Mouse (Mus musculus) hindbrain, embryonic 11.5 days (tissue): ENCODE measurements at regions not wholly inside any gene's neighbourhood (a gene's known extent, or its start where the extent isn't known, plus 50 kb on each side); places are given as distances from the start of the nearest gene placed in this dataset.

Source experiments
- ATAC-seq: fragments of 200-750 bp; cut with Nextera tagmentation; 2 replicates; pipeline ENCODE4 v1.8.0; 2017; ENCODE audit warnings: mild to moderate bottlenecking, moderate TSS enrichment, moderate library complexity; ENCODE audit not compliant: low FRiP score
- DNase-seq: peaks from one replicate; pipeline ENCODE4 v3.0.0-alpha.2; 2015; ENCODE audit warnings: low spot score
- H3K27ac ChIP-seq: fragments of 300-500 bp; sonication (generic); 2 replicates; pipeline ENCODE4 v1.5.1; 2014; ENCODE audit warnings: mild to moderate bottlenecking, low read depth, low read length
- H3K27me3 ChIP-seq: fragments of 300-500 bp; sonication (generic); 2 replicates; pipeline ENCODE4 v1.6.1; 2014; ENCODE audit warnings: mild to moderate bottlenecking, low read length, moderate library complexity, mixed read lengths; ENCODE audit not compliant: control insufficient read depth, insufficient read depth
- H3K36me3 ChIP-seq: fragments of 300-500 bp; sonication (generic); 2 replicates; pipeline ENCODE4 v1.6.1; 2014; ENCODE audit warnings: mild to moderate bottlenecking, low read length, moderate library complexity, mixed read lengths; ENCODE audit not compliant: control insufficient read depth, insufficient read depth
- H3K4me1 ChIP-seq: fragments of 300-500 bp; sonication (generic); replicated peaks from 2 replicates; pipeline ENCODE4 v1.6.1; 2014; ENCODE audit warnings: low read length, mixed read lengths; ENCODE audit not compliant: control insufficient read depth, insufficient read depth
- H3K4me2 ChIP-seq: fragments of 300-500 bp; sonication (generic); replicated peaks from 2 replicates; pipeline ENCODE4 v1.6.1; 2014; ENCODE audit warnings: mild to moderate bottlenecking, low read depth, low read length
- H3K4me3 ChIP-seq: fragments of 300-500 bp; sonication (generic); 2 replicates; pipeline ENCODE4 v1.5.1; 2014; ENCODE audit warnings: low read depth, low read length
- H3K9ac ChIP-seq: fragments of 300-500 bp; sonication (generic); 2 replicates; pipeline ENCODE4 v1.6.1; 2014; ENCODE audit warnings: low read depth, low read length
- H3K9me3 ChIP-seq: fragments of 300-500 bp; sonication (generic); 2 replicates; pipeline ENCODE4 v1.6.1; 2016; ENCODE audit warnings: low read length; ENCODE audit not compliant: control insufficient read depth
- WGBS: fragments of 180-500 bp; shearing (Covaris S2); extraction: QIAGEN DNeasy Blood & Tissue Kit; methylation state at CpG from one replicate; pipeline ENCODE4 v1.1.7; 2014; 5-methylcytosine and 5-hydroxymethylcytosine counted together

GRCm38 (mm10) chr13:91372130-91372875 is 87.8 kb upstream of the Ssbp2 start:
- Histone ChIP-seq H3K9ac (no peak overlapping the region), H3K27ac (peak overlapping the region; percentile 98), H3K27me3 (no peaks in the 10 kb centered on the region), H3K36me3 (no peaks in the 10 kb centered on the region), H3K4me3 (no peak overlapping the region), H3K4me1 (peaks cover 15% of the 10 kb centered on the region), H3K4me2 (no peak overlapping the region), H3K9me3 (no peaks in the 10 kb centered on the region)
- DNase-seq (no peak), ATAC-seq (no peak)
- WGBS: 67% methylated on average over 11 of the region's 11 CpGs

DNA sequence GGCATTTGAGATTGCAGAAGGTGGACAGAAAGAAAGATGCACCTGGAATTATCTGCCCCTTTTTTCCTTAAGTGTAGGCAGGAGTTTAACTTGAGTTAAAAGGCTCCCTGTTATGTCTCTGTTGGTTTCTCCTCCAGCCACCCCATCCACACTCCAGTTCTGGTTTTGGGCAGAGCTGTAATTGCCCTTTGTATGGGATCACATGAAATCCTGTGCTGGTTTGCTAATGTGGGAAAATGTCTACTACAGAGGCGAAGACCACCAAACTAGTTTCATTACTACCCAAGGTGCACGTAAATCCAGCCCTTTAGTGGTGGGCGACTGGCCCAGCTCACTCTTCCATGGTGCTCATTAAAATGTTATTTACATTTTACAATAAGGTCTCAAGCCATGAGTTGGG is 85.9 kb upstream of the Ssbp2 start:
- ATAC-seq: no peak
- 15% methylated on average over 3 of the region's 3 CpGs for WGBS
- peak overlapping the region; percentile 55; the same call in 1 of the 2 replicates for H3K27ac ChIP-seq
- no peaks in the 10 kb centered on the region for H3K36me3 ChIP-seq
- H3K27me3 ChIP-seq: no peaks in the 10 kb centered on the region
- H3K4me1 ChIP-seq: peaks cover 15% of the 10 kb centered on the region
- no peak overlapping the region for H3K4me3 ChIP-seq
- H3K4me2 ChIP-seq: no peak overlapping the region
- peak; percentile 76 for DNase-seq
- H3K9ac ChIP-seq: no peak overlapping the region
- H3K9me3 ChIP-seq: no peaks in the 10 kb centered on the region

GRCm38 (mm10) chr13:91376556-91376955 is 83.5 kb upstream of the Ssbp2 start:
- peaks cover 12% of the 10 kb centered on the region for H3K4me1 ChIP-seq
- no peaks in the 10 kb centered on the region for H3K27me3 ChIP-seq
- H3K9me3 ChIP-seq: no peaks in the 10 kb centered on the region
- no peak overlapping the region for H3K9ac ChIP-seq
- 95% methylated on average over 3 of the region's 3 CpGs for WGBS
- no peak overlapping the region for H3K4me2 ChIP-seq
- no peaks in the 10 kb centered on the region for H3K36me3 ChIP-seq
- H3K27ac ChIP-seq: no peak overlapping the region
- no peak overlapping the region for H3K4me3 ChIP-seq
- DNase-seq: no peak
- no peak for ATAC-seq

GRCm38 (mm10) chr13:91377428-91377827 is 82.7 kb upstream of the Ssbp2 start:
- 93% methylated on average over 7 of the region's 7 CpGs for WGBS
- ATAC-seq (no peak), DNase-seq (no peak)
- H3K4me2 ChIP-seq: no peak overlapping the region
- H3K27me3 ChIP-seq: no peaks in the 10 kb centered on the region
- H3K36me3 ChIP-seq: no peaks in the 10 kb centered on the region
- H3K27ac ChIP-seq: no peak overlapping the region
- H3K9ac ChIP-seq: no peak overlapping the region
- H3K4me1 ChIP-seq: peaks cover 9% of the 10 kb centered on the region; the same call in 1 of the 2 replicates
- no peaks in the 10 kb centered on the region for H3K9me3 ChIP-seq
- H3K4me3 ChIP-seq: no peak overlapping the region

GRCm38 (mm10) chr13:91377972-91378371 is 82.1 kb upstream of the Ssbp2 start:
- no peaks in the 10 kb centered on the region for H3K27me3 ChIP-seq
- 87% methylated on average over 9 of the region's 9 CpGs for WGBS
- DNase-seq: no peak
- no peaks in the 10 kb centered on the region for H3K9me3 ChIP-seq
- H3K27ac ChIP-seq: no peak overlapping the region
- ATAC-seq: no peak
- H3K4me2 ChIP-seq: no peak overlapping the region
- no peaks in the 10 kb centered on the region for H3K36me3 ChIP-seq
- H3K9ac ChIP-seq: no peak overlapping the region
- H3K4me1 ChIP-seq: peaks cover 6% of the 10 kb centered on the region; the same call in 1 of the 2 replicates
- H3K4me3 ChIP-seq: no peak overlapping the region

- ATAC-seq: no peak
- 67% methylated on average over 4 of the region's 4 CpGs for WGBS
- Histone ChIP-seq H3K27ac (no peak overlapping the region), H3K4me3 (no peak overlapping the region), H3K4me1 (no peaks in the 10 kb centered on the region), H3K27me3 (no peaks in the 10 kb centered on the region), H3K9me3 (no peaks in the 10 kb centered on the region), H3K9ac (no peak overlapping the region), H3K36me3 (no peaks in the 10 kb centered on the region), H3K4me2 (no peak overlapping the region)
- DNase-seq: no peak
These were observed 74.7 kb upstream of the Ssbp2 start for GRCm38 (mm10) chr13:91385393-91385792.

DNA sequence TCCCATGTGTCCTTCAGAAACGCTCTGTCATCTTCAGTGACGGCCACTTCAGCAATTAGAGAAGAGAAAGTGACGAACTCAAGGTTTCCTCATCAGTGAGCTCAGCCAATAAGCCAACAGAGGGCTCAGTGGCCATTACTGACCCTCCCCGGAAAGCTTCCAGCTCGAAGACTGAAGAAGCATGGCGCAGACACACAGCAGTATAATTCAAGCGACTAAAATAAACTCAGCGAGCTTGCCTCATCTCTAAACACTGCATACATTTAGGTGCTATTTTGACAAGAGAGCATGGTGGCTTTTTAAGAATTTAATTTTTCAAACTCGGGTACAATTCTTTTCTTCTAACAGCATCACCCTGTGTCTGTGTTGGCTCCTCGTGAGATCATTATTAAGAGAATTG is 72.2 kb upstream of the Ssbp2 start:
- Histone ChIP-seq H3K4me2 (no peak overlapping the region), H3K9ac (no peak overlapping the region), H3K4me3 (no peak overlapping the region), H3K27ac (no peak overlapping the region), H3K4me1 (no peaks in the 10 kb centered on the region), H3K27me3 (no peaks in the 10 kb centered on the region), H3K36me3 (no peaks in the 10 kb centered on the region), H3K9me3 (no peaks in the 10 kb centered on the region)
- no peak for ATAC-seq
- DNase-seq: no peak
- WGBS: 64% methylated on average over 10 of the region's 10 CpGs

DNA sequence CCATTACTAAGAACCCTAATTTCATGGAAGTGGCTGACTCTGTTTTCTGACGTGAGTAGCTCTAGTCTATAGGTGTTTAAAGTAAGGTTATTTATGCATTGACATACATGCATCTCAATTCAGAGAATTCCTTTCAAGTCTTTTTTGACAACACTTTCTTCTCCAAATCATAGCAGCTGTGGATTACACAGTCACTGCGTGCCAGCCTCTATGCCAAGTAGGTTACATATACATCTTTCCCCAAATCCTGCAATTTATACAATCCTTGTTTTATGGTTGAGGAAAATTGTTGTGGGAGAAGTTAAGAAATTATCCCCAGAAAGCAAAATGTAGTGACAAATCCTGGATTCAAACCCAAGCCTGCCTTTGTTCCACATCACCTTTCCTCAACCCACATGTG is 56.5 kb upstream of the Ssbp2 start:
- no peak overlapping the region for H3K4me3 ChIP-seq
- H3K27me3 ChIP-seq: no peaks in the 10 kb centered on the region
- WGBS: 92% methylated on average over 2 of the region's 2 CpGs
- ATAC-seq (no peak), DNase-seq (no peak)
- H3K4me1 ChIP-seq: no peaks in the 10 kb centered on the region
- no peaks in the 10 kb centered on the region for H3K36me3 ChIP-seq
- H3K9ac ChIP-seq: no peak overlapping the region
- H3K4me2 ChIP-seq: no peak overlapping the region
- H3K9me3 ChIP-seq: no peaks in the 10 kb centered on the region
- H3K27ac ChIP-seq: no peak overlapping the region

DNA sequence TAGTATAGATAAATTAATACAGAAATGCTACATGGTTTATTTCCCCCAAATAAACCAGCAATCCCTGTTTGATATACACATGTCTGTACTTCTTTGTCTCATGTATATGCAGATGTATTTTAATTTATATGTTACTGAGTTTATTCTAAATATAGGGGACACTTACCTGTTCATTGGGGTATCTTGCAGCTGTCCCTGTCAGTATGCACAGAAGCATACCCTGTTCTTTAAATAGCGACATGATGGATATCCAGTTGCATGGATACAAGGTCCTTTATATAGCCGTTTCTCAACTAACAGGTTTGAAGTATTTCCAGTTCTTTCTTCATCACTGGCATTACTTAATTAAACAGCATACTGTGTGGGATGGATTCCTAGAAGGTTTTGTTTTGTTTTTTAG is 55.1 kb upstream of the Ssbp2 start:
- DNase-seq (no peak), ATAC-seq (no peak)
- Histone ChIP-seq H3K9ac (no peak overlapping the region), H3K36me3 (no peaks in the 10 kb centered on the region), H3K27ac (no peak overlapping the region), H3K27me3 (no peaks in the 10 kb centered on the region), H3K9me3 (no peaks in the 10 kb centered on the region), H3K4me2 (no peak overlapping the region), H3K4me1 (no peaks in the 10 kb centered on the region), H3K4me3 (no peak overlapping the region)
- WGBS: 88% methylated on average over 2 of the region's 2 CpGs
